Mouse (Mus musculus) lung, embryonic 14.5 days (tissue): ENCODE measurements around the gene St3gal4. TPM values are rescaled to one million over a fixed set of nuclear protein-coding genes. Genes with fewer than 3 reads are reported as not detected.

Experiments used
- ATAC-seq: fragments of 200-750 bp; cut with Nextera tagmentation; 2 replicates; pipeline ENCODE4 v1.8.0; 2017; ENCODE audit warnings: mild to moderate bottlenecking, moderate TSS enrichment, moderate library complexity; ENCODE audit not compliant: insufficient read depth
- DNase-seq: peaks from one replicate; pipeline ENCODE4 v3.0.0-alpha.2; 2015
- H3K27ac ChIP-seq: fragments of 300-500 bp; sonication (generic); 2 replicates; pipeline ENCODE4 v1.5.1; 2014; ENCODE audit warnings: low read depth, mild to moderate bottlenecking, moderate library complexity
- H3K27me3 ChIP-seq: fragments of 300-500 bp; sonication (generic); 2 replicates; pipeline ENCODE4 v1.6.1; 2014; ENCODE audit warnings: low read length, control low read depth; ENCODE audit not compliant: insufficient read depth
- H3K36me3 ChIP-seq: fragments of 300-500 bp; sonication (generic); 2 replicates; pipeline ENCODE4 v1.6.1; 2014; ENCODE audit warnings: control low read depth; ENCODE audit not compliant: insufficient read depth
- H3K4me1 ChIP-seq: fragments of 300-500 bp; sonication (generic); 2 replicates; pipeline ENCODE4 v1.6.1; 2014; ENCODE audit warnings: antibody characterized with exemption, control low read depth; ENCODE audit not compliant: insufficient read depth
- H3K4me2 ChIP-seq: fragments of 300-500 bp; sonication (generic); 2 replicates; pipeline ENCODE4 v1.6.1; 2014; ENCODE audit warnings: mild to moderate bottlenecking
- H3K4me3 ChIP-seq: fragments of 300-500 bp; sonication (generic); 2 replicates; pipeline ENCODE4 v1.5.1; 2014; ENCODE audit warnings: low read depth, low read length
- H3K9ac ChIP-seq: fragments of 300-500 bp; sonication (generic); 2 replicates; pipeline ENCODE4 v1.6.1; 2014
- H3K9me3 ChIP-seq: fragments of 300-500 bp; sonication (generic); 2 replicates; pipeline ENCODE4 v1.6.1; 2016; ENCODE audit warnings: low read depth, low read length, control low read depth
- CTCF ChIP-seq: IDR thresholded peaks from 2 replicates; pipeline ENCODE4 v1.5.1; 2016; ENCODE audit warnings: antibody characterized with exemption, low read depth
- WGBS: fragments of 180-500 bp; shearing (Covaris S2); extraction: QIAGEN DNeasy Blood & Tissue Kit; methylation state at CpG from one replicate; pipeline ENCODE4 v1.1.7; 2014; 5-methylcytosine and 5-hydroxymethylcytosine counted together
- polyA plus RNA-seq: library from polyadenylated mRNA; unstranded; fragments of >200 nt; fragmentation: Nextera tagmentation; extraction: Ambion mirVana; gene quantifications from 2 replicates; pipeline ENCODE4 v1.2.1, GENCODE M21; 2014

Gene St3gal4
- polyA plus RNA-seq, 1 experiment from 2014 or later: 33.4 TPM

GRCm38 (mm10) chr9:35016762-35017161, 102.3 kb downstream of the St3gal4 start:
- H3K4me1 ChIP-seq: no peaks in the 10 kb centered on the region; the same call in 1 of the 2 replicates
- no peaks in the 10 kb centered on the region for H3K9me3 ChIP-seq
- H3K9ac ChIP-seq: no peak overlapping the region
- no peak overlapping the region for H3K27ac ChIP-seq
- ATAC-seq: 0 out of 2 replicates have a peak, but pooled peaks have one; percentile 2
- no peak overlapping the region for H3K4me2 ChIP-seq
- DNase-seq: peak; percentile 43
- no peak overlapping the region for H3K4me3 ChIP-seq
- no peaks in the 10 kb centered on the region for H3K27me3 ChIP-seq
- peak; percentile 53 for TF ChIP-seq CTCF
- H3K36me3 ChIP-seq: no peaks in the 10 kb centered on the region
- 38% methylated on average over 4 of the region's 4 CpGs for WGBS

- H3K27me3 ChIP-seq: no peaks in the 10 kb centered on the region
- H3K4me2 ChIP-seq: no peak overlapping the region
- no peak overlapping the region for H3K9ac ChIP-seq
- DNase-seq (no peak), ATAC-seq (no peak)
- H3K27ac ChIP-seq: no peak overlapping the region
- no peak overlapping the region for H3K4me3 ChIP-seq
- H3K9me3 ChIP-seq: no peaks in the 10 kb centered on the region
- no peak for TF ChIP-seq CTCF
- no peaks in the 10 kb centered on the region for H3K4me1 ChIP-seq
- H3K36me3 ChIP-seq: no peaks in the 10 kb centered on the region
- 62% methylated on average over 14 of the region's 14 CpGs for WGBS
Observed at GRCm38 (mm10) chr9:35007697-35008341, 111.2 kb downstream of the St3gal4 start.

GRCm38 (mm10) chr9:35004113-35004512, 115.0 kb downstream of the St3gal4 start:
- H3K4me3 ChIP-seq: no peak overlapping the region
- H3K27ac ChIP-seq: no peak overlapping the region
- WGBS: 64% methylated on average over 4 of the region's 4 CpGs
- DNase-seq (no peak), ATAC-seq (no peak)
- H3K4me1 ChIP-seq: no peaks in the 10 kb centered on the region
- TF ChIP-seq CTCF: no peak
- H3K9ac ChIP-seq: no peak overlapping the region
- H3K36me3 ChIP-seq: no peaks in the 10 kb centered on the region
- H3K9me3 ChIP-seq: no peaks in the 10 kb centered on the region
- H3K4me2 ChIP-seq: no peak overlapping the region
- no peaks in the 10 kb centered on the region for H3K27me3 ChIP-seq

GRCm38 (mm10) chr9:34997880-34998865, 120.9 kb downstream of the St3gal4 start:
- TF ChIP-seq CTCF: no peak
- Histone ChIP-seq H3K4me2 (no peak overlapping the region), H3K4me1 (no peaks in the 10 kb centered on the region), H3K9me3 (no peaks in the 10 kb centered on the region), H3K36me3 (no peaks in the 10 kb centered on the region), H3K4me3 (no peak overlapping the region), H3K9ac (no peak overlapping the region), H3K27me3 (no peaks in the 10 kb centered on the region), H3K27ac (no peak overlapping the region)
- ATAC-seq: no peak
- DNase-seq: no peak
- 32% methylated on average over 9 of the region's 9 CpGs for WGBS

Other genes with a start within 250 kb of the St3gal4 start
- gene Dcps, start 56.8 kb upstream of the St3gal4 start, polyA plus RNA-seq: 84.8 and 87.0 TPM in 2 replicates
- gene Srpr, start 80.9 kb upstream of the St3gal4 start, polyA plus RNA-seq: 129 and 133 TPM in 2 replicates
- 11.6 and 12.0 TPM in 2 replicates for gene Tirap, start 81.0 kb upstream of the St3gal4 start, polyA plus RNA-seq
- gene Foxred1, start 91.8 kb upstream of the St3gal4 start, polyA plus RNA-seq: 39.6 and 41.1 TPM in 2 replicates
- gene Fam118b, start 148.5 kb upstream of the St3gal4 start, polyA plus RNA-seq: 37.9 and 40.4 TPM in 2 replicates
- gene Rpusd4, start 148.6 kb upstream of the St3gal4 start, polyA plus RNA-seq: 29.7 and 30.9 TPM in 2 replicates